Mouse (Mus musculus) heart, embryonic 14.5 days (tissue): ENCODE results near the gene Rps6. TPM values are rescaled to one million over a fixed set of nuclear protein-coding genes. Genes with fewer than 3 reads are reported as not detected.
A peak's percentile ranks its signal among the peaks of the same experiment; 100 is the strongest.

ENCODE experiments used
- ATAC-seq: fragments of 200-750 bp; cut with Nextera tagmentation; 2 replicates; pipeline ENCODE4 v1.8.0; 2017; ENCODE audit warnings: low read depth, moderate TSS enrichment; ENCODE audit not compliant: insufficient number of reproducible peaks, insufficient read depth, low FRiP score
- H3K27ac ChIP-seq, 2 experiments: fragments of 200-500 bp in 1 of 2; fragments of 300-500 bp in 1 of 2; sonication (generic) in 1 of 2; replicated peaks in 1 of 2; 2 replicates each; pipeline ENCODE4 v1.5.1; 2012 to 2014; ENCODE audit warnings: low read depth in 2 of 2, low read length in 2 of 2, control low read depth in 1 of 2, mild to moderate bottlenecking in 1 of 2, mixed read lengths in 1 of 2; ENCODE audit not compliant: control insufficient read depth in 1 of 2, insufficient read depth in 1 of 2
- H3K27me3 ChIP-seq: fragments of 300-500 bp; sonication (generic); 2 replicates; pipeline ENCODE4 v1.6.1; 2014; ENCODE audit warnings: mild to moderate bottlenecking, low read length, control low read depth; ENCODE audit not compliant: control insufficient read depth, insufficient read depth
- H3K36me3 ChIP-seq: fragments of 300-500 bp; sonication (generic); 2 replicates; pipeline ENCODE4 v1.6.1; 2014; ENCODE audit warnings: mild to moderate bottlenecking, control low read depth, low read length, mixed read lengths; ENCODE audit not compliant: control insufficient read depth, insufficient read depth
- H3K4me1 ChIP-seq, 2 experiments: fragments of 200-500 bp in 1 of 2; fragments of 300-500 bp in 1 of 2; sonication (generic) in 1 of 2; 2 replicates each; pipeline ENCODE4 v1.6.1; 2012 to 2014; ENCODE audit warnings: low read length in 2 of 2, control low read depth in 1 of 2, mixed read lengths in 1 of 2; ENCODE audit not compliant: control insufficient read depth in 2 of 2, insufficient read depth in 2 of 2
- H3K4me2 ChIP-seq: fragments of 300-500 bp; sonication (generic); 2 replicates; pipeline ENCODE4 v1.6.1; 2014; ENCODE audit warnings: mild to moderate bottlenecking, low read length
- H3K4me3 ChIP-seq, 2 experiments: fragments of 200-500 bp in 1 of 2; fragments of 300-500 bp in 1 of 2; sonication (generic) in 1 of 2; 2 replicates each; pipeline ENCODE4 v1.5.1; 2012 to 2014; ENCODE audit warnings: low read length in 2 of 2, mild to moderate bottlenecking in 2 of 2, control low read depth in 1 of 2, low read depth in 1 of 2, moderate library complexity in 1 of 2; ENCODE audit not compliant: control insufficient read depth in 1 of 2, insufficient read depth in 1 of 2
- H3K9ac ChIP-seq: fragments of 300-500 bp; sonication (generic); 2 replicates; pipeline ENCODE4 v1.6.1; 2014; ENCODE audit warnings: mild to moderate bottlenecking, low read length
- H3K9me3 ChIP-seq: fragments of 300-500 bp; sonication (generic); 2 replicates; pipeline ENCODE4 v1.6.1; 2016; ENCODE audit warnings: low read length, control low read depth; ENCODE audit not compliant: control insufficient read depth
- WGBS: fragments of 180-500 bp; shearing (Covaris S2); extraction: QIAGEN DNeasy Blood & Tissue Kit; methylation state at CpG from one replicate; pipeline ENCODE4 v1.1.7; 2014; 5-methylcytosine and 5-hydroxymethylcytosine counted together
- polyA plus RNA-seq: library from polyadenylated mRNA; unstranded; fragments of >200 nt; fragmentation: Nextera tagmentation; extraction: Ambion mirVana; gene quantifications from 2 replicates; pipeline ENCODE4 v1.2.1, GENCODE M21; 2014

Gene Rps6
- polyA plus RNA-seq, result 485 and 531 TPM in 2 replicates

- Histone ChIP-seq H3K27me3 (no peaks in the 10 kb centered on the region), H3K27ac (peak within 1 kb of the TSS; percentile 89 to 93), H3K4me1 (peaks cover 2 to 10% of the 10 kb centered on the region in 2 experiments; a peak in 1 of 4 replicates), H3K36me3 (peaks cover 33% of the 10 kb centered on the region), H3K9ac (peak within 1 kb of the TSS; percentile 94), H3K9me3 (no peaks in the 10 kb centered on the region), H3K4me2 (peak within 1 kb of the TSS; percentile 92), H3K4me3 (peak within 1 kb of the TSS; percentile 66 to 72)
- WGBS, result under 1% methylated on average over 68 of the region's 68 CpGs
- peak; percentile 97 for ATAC-seq
Measured at GRCm38 (mm10) chr4:86857113-86858069, at the start of gene Rps6. Rps6 (minus strand) TSS chr4:86857412.

GRCm38 (mm10) chr4:86905869-86906268 lies 48.7 kb upstream of the Rps6 start:
- Histone ChIP-seq H3K9me3 (no peaks in the 10 kb centered on the region), H3K27ac (no peak overlapping the region), H3K36me3 (peaks cover 6% of the 10 kb centered on the region; the same call in 1 of the 2 replicates), H3K4me2 (no peak overlapping the region), H3K9ac (no peak overlapping the region), H3K27me3 (no peaks in the 10 kb centered on the region), H3K4me3 (no peak overlapping the region), H3K4me1 (0 out of 4 replicates have a peak, but pooled peaks cover 0 to 2% of the 10 kb centered on the region in 2 experiments)
- 89% methylated on average over 1 of the region's 1 CpGs for WGBS
- ATAC-seq, result no peak

GRCm38 (mm10) chr4:86904969-86905368 lies 47.8 kb upstream of the Rps6 start:
- 28% methylated on average over 3 of the region's 3 CpGs for WGBS
- no peak for ATAC-seq
- H3K9ac ChIP-seq, result no peak overlapping the region
- H3K4me3 ChIP-seq, result no peak overlapping the region
- H3K4me2 ChIP-seq, result no peak overlapping the region
- no peaks in the 10 kb centered on the region for H3K27me3 ChIP-seq
- H3K27ac ChIP-seq, result no peak overlapping the region
- H3K4me1 ChIP-seq, result 0 out of 4 replicates have a peak, but pooled peaks cover 0 to 2% of the 10 kb centered on the region in 2 experiments
- H3K9me3 ChIP-seq, result no peaks in the 10 kb centered on the region
- H3K36me3 ChIP-seq, result 0 out of 2 replicates have a peak, but pooled peaks cover 4% of the 10 kb centered on the region

GRCm38 (mm10) chr4:86902351-86902750 lies 45.1 kb upstream of the Rps6 start:
- Histone ChIP-seq H3K4me3 (no peak overlapping the region), H3K27me3 (no peaks in the 10 kb centered on the region), H3K9ac (no peak overlapping the region), H3K9me3 (no peaks in the 10 kb centered on the region), H3K36me3 (0 out of 2 replicates have a peak, but pooled peaks cover 4% of the 10 kb centered on the region), H3K4me2 (no peak overlapping the region), H3K27ac (peak overlapping the region; percentile 44 to 51; a peak in 3 of 4 replicates), H3K4me1 (peaks cover 2 to 5% of the 10 kb centered on the region in 2 experiments; a peak in 1 of 4 replicates)
- WGBS, result 52% methylated on average over 6 of the region's 6 CpGs
- no peak for ATAC-seq

- 32% methylated on average over 14 of the region's 14 CpGs for WGBS
- ATAC-seq, result peak; percentile 75
- no peak overlapping the region for H3K9ac ChIP-seq
- no peaks in the 10 kb centered on the region for H3K27me3 ChIP-seq
- H3K9me3 ChIP-seq, result no peaks in the 10 kb centered on the region
- 0 out of 2 replicates have a peak, but pooled peaks cover 3% of the 10 kb centered on the region for H3K36me3 ChIP-seq
- H3K4me1 ChIP-seq, result peaks cover 3 to 6% of the 10 kb centered on the region in 2 experiments; a peak in 1 of 4 replicates
- H3K27ac ChIP-seq, result peak overlapping the region; percentile 56 to 83
- H3K4me2 ChIP-seq, result no peak overlapping the region
- H3K4me3 ChIP-seq, result no peak overlapping the region
Measured at GRCm38 (mm10) chr4:86898791-86899474, 41.7 kb upstream of the Rps6 start.

GRCm38 (mm10) chr4:86897411-86897810 lies 40.2 kb upstream of the Rps6 start:
- H3K27me3 ChIP-seq, result no peaks in the 10 kb centered on the region
- peaks cover 3 to 6% of the 10 kb centered on the region in 2 experiments; a peak in 1 of 4 replicates for H3K4me1 ChIP-seq
- WGBS, result 48% methylated on average over 7 of the region's 7 CpGs
- no peaks in the 10 kb centered on the region for H3K9me3 ChIP-seq
- H3K9ac ChIP-seq, result no peak overlapping the region
- no peak for ATAC-seq
- no peaks in the 10 kb centered on the region for H3K36me3 ChIP-seq
- H3K4me2 ChIP-seq, result no peak overlapping the region
- H3K4me3 ChIP-seq, result no peak overlapping the region
- peak overlapping the region in 1 of 2 experiments; percentile 35; a peak in 1 of 4 replicates for H3K27ac ChIP-seq

- Histone ChIP-seq H3K4me3 (no peak overlapping the region), H3K27ac (no peak overlapping the region), H3K4me1 (peaks cover 3 to 11% of the 10 kb centered on the region in 2 experiments; a peak in 3 of 4 replicates), H3K27me3 (no peaks in the 10 kb centered on the region), H3K9me3 (no peaks in the 10 kb centered on the region), H3K9ac (no peak overlapping the region), H3K4me2 (no peak overlapping the region), H3K36me3 (peaks cover 16% of the 10 kb centered on the region)
- ATAC-seq, result no peak
- WGBS, result 78% methylated on average over 5 of the region's 5 CpGs
Measured at GRCm38 (mm10) chr4:86887879-86888278, 30.7 kb upstream of the Rps6 start.
